17 mouse cellular contexts compared by ENCODE assay signal in genomic region chr16:43900571-43900970, GRCm38 (mm10).
"Had no signal": no experiment of that assay in that cellular context is flagged by ENCODE, and none has a peak within 500 bp of the region (broad histone marks: within the 10 kb centered on the region; RNA-seq: fewer than 3 reads in every experiment).

No protein-coding gene starts in this region.

- ATAC-seq: hindbrain, postnatal 0 days; intestine, embryonic 16.5 days had no signal

- DNase-seq: gastrocnemius, adult 2 months; gastrocnemius, postnatal 10 days; gastrocnemius, postnatal 25 days; heart, adult 2 months; heart, postnatal 14 days; heart, postnatal 36 days; kidney, adult 11 months; kidney, adult 2 months; kidney, adult 9 months; kidney, postnatal 14 days; kidney, postnatal 36 days; layer of hippocampus, adult 9-11 months; layer of hippocampus, postnatal 36 days; left cerebral cortex, postnatal 4 days; liver, embryonic 13.5 days had no signal
